Mouse (Mus musculus) embryo, embryonic 10.5 days (tissue): ENCODE results near the gene Tmem202.

Experiments used
- DNase-seq: peaks from one replicate; pipeline ENCODE4 v3.0.0-alpha.2; 2015; ENCODE audit warnings: low spot score

The Tmem202 gene

DNA sequence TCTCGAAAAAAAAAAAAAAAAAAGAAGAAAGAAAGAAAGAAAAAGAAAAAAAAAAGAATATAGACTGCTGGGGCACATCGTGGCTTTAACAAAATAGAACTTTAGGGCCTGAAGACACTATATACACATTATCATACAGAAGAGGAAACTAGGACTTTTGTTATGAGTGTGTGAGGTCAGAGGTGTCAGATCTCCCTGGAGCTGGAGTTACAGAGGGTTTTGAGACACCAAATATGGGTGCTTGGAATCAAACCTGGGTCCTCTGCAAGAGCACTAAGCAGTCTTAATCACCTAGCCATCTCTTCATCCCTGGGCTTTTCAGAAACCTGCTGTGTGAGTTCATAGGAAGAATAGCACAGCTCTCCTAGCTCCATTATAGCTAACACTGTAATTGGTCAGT is 6.2 kb downstream of the Tmem202 start:
- DNase-seq, result no peak

DNA sequence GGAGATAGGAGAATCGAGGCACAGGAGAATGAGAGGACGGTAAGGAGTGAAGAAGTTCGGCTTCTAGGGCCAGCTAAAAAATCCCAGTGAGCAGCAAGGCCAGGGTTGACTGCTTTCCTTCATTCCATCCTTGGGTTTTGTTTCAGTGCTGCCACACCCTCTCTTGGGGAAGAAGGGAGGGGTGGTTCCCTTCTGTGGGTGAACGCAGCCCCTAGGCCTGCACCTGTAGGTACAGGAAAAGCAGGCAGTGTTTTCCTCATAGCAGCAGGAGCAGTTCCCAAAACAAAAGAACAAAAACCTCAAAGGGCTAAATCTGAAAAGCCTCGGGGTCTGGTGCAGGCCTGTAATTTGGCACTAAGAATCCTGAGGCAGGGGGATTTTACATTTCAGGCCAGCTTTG is 8.0 kb downstream of the Tmem202 start:
- no peak for DNase-seq

DNA sequence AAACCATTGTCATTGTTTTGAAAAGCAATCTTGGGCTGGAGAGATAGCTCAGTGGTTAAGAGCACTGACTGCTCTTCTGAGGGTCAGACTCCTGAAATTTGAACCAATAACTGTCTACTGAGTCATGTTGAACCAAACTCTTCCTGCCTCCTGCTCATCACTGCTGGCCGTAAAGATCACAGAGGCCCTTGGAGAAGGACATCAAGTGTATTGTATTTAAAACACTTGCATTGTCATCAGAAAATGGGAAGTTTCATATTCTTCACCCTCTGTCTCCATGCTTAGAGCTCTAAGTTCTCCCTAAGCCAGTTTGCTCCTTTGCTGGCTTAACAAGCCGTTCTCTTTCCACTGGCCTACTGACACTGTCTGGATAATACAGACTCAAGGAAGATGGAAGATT is 11.4 kb downstream of the Tmem202 start:
- DNase-seq, result no peak

DNA sequence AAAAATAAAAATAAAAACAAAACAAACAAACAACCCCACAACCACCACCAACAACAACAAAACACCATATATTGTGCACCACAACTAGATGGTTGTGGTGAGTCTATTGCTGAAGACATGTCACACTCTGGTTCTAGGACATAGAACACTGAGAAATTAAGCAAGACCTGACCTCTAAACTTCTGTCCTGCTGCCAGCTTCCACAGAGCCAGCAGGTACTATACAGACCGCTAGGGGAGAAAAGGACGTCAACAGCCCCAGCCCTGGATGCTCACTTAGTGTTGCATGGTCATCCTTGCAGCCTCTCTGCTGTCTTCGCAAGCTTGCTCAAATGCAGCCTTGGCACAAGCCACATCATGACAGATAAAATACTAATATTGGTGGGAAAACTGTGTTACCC is 12.1 kb downstream of the Tmem202 start:
- DNase-seq, result no peak

DNA sequence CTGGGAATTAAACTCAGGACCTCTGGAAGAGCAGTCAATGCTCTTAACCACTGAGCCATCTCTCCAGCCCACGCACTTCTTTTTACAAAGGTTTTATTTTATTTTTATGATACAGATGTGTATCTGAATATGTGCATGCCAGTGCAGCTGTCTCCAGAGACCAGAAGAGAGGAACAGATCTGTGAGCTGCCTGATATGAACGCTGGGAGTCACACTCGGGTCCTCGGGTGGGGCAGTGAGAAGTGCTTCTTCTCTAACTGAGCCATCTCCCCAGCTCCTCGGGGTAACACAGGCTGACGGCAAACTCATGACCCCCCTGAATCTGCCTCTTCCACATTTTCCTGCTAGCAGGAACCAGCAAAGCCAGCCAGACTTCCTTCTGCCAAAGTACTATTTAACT is 12.9 kb downstream of the Tmem202 start:
- no peak for DNase-seq

DNA sequence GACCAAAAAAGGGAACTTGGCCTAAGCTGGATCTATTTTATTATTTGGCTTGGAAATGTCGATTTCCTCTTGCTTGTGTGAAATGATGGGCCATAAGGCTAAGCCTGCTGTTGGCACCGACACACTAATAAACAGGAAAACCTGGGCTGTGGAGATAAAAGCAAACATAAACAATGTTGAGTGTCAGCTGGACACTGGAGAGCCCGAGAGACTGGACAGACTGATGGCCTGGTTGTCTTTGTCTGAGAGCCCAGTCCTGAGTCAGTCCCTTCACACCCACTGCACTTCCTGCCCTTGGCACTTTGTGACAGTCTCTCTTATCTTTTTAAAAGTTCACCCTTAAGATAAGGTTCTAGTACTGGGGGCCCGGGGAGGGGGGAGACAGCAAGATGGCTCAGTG is 16.7 kb downstream of the Tmem202 start:
- no peak for DNase-seq

DNA sequence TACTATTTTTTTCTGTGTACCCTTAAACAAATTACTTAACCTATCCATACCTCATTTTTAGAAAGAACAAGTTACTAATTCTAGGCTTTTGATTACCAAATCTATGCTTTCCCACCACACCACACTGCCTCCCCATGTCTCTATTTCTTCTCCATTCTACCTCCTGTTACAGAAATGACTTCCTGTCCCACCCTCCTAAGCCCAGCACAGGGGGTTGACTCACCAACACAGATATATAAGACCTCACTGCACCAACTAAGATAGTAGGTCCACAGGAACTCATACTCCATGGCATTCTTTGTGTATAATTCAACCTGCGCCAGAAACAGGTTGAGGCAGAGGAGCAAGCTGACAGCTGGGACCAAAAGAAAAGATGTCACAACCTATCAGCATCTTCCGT is 20.3 kb downstream of the Tmem202 start:
- no peak for DNase-seq

DNA sequence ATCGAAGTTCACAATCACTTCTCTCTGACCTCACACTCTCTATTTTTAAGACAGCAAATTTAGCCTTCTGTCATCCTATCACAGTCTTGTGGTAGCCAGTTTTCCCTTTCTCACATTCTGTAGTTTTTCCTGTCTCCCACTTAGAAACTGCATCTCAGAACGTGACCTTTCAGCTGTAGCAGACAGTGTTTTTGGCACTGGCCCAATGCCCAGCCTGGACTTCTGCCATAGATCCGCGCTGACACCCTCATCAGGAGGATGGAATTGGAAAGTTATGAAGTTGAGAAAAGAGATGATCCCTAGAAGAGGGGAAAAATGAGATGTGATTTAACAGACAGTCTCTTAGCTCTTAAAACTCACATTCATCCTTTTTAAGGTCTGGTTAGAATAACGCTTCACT is 20.7 kb downstream of the Tmem202 start:
- DNase-seq, result no peak

DNA sequence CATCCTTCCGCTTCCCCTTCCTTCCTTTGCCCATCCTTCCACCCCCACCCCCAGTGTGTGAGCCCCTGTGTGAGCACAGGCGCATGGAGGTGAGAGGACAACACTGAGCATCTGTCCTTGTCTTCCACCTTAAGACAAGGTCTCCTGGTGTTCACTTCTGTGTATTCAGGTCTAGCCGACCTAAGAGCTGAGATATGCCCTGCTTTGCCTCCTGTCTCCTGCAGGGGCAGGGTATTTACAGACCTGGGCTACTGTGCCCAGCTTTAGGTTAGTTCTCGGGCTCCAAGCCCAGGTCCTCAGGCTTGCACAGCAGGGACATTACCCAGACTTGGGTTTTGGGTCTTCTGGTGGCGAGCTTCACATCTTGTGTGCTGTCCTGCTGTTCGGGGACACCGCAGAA is 22.5 kb downstream of the Tmem202 start:
- peak; percentile 28 for DNase-seq

DNA sequence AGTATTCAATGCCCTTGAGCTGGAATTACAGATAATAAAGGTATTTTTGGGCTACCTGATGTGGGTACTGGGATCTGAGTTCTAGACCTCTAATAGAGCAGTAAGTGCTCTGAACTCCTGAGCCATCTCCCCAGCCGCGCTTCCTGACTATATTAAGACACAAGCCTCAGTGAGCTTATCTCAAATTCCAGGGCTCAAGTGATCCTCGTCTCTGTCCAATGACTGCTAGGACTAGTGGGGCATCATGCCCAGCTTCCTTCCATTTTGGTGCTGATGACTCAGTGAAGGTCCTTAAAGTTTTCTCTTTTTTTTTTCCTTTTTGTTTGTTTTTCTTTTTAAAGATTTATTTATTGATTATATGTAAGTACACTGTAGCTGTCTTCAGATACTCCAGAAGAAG is 24.6 kb downstream of the Tmem202 start:
- no peak for DNase-seq

DNA sequence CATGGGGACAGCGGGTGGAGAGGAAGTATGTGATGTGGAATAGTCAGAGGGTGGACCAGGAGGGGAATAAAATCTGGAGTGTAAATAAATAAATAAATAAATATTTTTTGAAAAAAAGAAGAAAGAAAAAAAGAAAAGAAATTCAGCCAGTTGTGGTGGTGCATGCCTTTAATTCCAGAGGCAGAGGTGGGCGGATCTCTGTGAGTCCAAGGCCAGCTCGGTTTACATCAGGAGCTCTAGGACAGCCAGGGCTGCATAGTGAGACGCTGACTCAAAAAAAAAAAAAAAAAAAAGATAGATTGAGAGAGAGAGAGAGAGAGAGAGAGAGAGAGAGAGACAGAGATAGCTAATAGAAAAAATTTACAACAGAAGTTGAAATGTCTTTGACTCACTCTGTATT is 27.3 kb downstream of the Tmem202 start:
- no peak for DNase-seq

DNA sequence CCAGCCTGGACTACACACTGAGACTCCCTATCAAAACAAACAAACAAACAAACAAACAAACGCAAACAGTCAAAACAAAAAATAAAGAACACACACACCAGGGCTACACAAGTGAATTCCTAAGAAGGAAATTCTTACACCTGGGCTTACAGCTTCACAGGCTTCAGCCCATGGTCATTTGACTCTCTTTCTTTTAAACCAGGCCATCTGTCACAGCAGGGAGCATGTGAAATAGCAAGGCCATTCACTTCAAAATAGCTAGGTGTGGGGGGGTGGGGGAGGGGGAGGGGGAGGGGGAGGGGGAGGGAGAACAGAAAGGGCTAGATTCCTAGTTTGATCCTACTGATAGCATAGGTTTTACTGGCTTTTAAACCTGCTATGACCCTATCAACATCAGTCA is 31.5 kb downstream of the Tmem202 start:
- no peak for DNase-seq

DNA sequence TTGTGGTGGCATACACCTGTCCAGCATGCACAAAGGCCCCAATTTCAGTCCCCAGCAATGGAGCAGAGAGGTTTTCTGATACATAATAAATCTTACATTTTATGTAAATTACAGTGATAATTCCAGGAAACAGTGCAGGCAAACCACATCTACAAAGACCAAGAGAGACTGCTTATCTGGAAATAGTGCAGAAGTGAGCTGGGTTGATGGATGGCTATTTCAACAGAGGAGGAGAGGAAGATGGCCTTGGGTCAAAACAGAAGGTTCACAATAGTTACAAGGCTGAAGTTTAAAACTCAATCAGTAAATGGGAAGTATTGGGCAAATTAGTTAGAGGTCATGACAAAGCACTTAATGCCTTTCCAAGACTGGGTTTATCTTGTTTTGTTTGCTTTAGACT is 52.3 kb downstream of the Tmem202 start:
- DNase-seq, result peak; percentile 8

DNA sequence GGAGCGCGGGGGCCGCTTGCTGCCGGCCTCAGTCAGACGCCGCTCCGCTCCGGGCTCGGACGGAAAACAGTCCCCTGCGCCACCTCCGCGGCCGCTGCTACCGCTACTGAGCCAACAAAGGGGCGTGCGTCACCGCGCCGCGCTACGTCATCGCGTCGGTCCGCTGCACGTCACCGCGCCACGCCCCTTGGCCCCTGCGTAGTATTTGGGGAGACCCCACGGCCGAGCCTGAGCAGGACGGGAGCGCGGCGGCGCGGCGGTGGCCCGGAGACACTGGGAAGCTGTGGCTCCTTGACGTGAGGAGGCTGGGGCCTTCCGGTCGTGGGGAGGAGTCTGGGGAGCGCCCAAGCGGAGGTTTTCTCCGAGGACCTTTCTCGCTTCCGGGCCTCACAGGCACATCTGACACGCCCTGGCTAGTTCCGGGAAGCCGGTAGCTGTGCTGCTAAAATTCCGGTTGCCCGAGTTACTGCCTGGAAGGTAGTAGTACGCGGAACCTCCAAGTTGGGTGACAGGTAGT is 53.0 kb downstream of the Tmem202 start, which contains the start of gene Arih1:
Arih1 (minus strand) TSS at position 70 of the 517 bp plus-strand sequence.
- DNase-seq, result peak; percentile 98

DNA sequence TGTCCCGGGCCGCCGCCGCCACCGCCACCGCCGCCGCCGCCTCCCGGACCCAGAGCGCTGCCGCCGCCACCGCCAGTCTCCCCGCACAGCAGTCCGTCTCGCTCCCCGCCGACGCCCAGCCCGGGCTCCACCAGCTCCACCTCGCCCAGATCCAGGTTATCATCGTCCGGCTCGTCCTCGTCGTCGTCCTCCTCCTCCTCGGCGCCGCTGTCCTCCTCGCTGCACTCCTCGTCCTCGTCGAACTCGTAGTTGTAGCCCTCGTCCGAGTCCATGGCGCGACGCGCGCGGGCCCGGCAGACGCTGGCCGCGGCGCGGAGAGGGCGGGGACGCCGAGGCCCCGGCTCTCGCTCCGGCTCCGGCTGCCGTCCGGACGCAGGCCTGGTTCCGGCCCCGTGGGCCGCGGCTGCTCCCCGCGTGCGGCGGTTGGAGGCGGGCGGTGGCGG is 53.5 kb downstream of the Tmem202 start:
- peak; percentile 63 for DNase-seq

DNA sequence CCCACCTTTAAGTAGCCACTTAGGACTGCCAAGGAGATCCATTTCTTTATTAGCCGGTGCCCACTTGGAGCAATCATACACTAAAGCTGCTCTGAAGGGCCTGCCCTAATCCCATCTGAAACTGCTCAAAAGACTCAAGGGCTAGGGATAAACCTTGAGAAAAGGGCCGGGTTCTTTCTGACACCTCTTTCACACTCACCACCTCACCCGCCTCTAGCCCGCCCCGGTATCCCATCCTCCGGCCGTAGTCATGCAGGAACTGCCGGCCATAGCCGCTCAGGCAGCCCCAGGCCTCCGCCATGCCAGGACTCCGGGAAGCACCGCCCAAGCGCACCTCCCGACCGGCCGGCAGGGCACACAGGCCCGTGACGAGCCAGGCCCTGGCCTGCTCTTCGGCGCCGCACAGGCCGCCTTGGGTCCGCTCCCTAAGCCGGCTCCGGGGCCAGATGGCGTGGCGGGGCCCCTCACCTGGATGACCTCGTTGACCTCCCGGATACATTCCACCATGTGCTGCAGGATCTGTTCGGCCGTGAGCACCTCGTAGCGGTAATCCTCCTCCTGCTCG is 54.1 kb downstream of the Tmem202 start:
- peak; percentile 58 for DNase-seq

DNA sequence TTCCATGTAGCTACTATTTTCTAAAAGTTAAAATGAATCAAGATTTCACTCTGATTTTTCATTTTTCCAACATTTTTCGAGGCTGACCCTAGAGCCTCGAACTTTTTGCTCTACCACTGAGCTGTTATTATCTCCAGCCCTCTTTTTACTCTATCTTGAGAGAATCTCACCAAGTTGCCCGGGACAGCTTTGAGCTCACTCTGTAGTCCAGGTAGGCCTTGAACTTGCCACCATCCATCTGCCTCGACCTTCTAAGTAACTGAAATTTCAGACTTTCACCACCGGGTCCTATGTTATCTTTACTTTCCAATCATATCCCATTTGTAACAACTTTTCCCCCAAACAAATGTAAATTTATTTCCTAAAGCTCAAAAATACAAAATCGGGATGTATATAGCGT is 54.9 kb downstream of the Tmem202 start:
- DNase-seq, result peak; percentile 22

DNA sequence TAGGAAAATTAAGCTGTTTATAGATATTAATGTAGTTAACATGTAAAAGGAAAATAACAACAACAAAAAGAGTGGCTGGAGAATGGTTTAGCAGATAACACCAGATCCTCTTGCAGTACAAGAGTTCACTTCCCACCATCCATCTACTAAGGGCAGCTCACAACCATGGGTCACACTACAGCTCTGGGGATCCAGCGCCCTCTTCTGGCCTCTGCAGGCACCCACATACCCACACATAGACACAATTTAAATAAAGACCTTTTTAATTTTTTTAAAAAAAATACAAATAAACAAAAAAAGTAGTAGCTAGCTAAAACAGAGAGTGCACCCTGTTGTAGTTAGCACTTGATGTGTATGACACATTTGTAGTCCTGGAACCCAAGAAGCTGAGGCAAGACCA is 57.2 kb downstream of the Tmem202 start:
- DNase-seq, result peak; percentile 28

DNA sequence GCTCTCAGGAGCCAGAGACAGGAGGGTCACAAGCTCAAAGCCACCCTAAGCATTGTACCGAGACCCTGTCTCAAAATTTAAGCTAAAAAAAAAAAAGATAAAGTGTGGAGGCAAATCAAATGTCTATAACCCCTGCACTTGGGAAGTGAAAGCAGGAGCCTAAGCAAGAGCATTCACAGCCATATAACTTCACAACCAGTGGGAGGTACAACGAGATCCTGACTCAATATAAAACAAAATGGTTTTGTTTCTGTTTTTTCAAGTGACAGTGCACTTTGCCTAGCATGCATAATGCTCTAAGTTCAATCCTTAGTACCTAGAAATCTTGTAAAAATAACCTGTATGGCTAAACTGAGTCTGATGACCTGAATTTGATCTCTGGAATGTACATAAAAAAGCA is 63.0 kb downstream of the Tmem202 start:
- no peak for DNase-seq

DNA sequence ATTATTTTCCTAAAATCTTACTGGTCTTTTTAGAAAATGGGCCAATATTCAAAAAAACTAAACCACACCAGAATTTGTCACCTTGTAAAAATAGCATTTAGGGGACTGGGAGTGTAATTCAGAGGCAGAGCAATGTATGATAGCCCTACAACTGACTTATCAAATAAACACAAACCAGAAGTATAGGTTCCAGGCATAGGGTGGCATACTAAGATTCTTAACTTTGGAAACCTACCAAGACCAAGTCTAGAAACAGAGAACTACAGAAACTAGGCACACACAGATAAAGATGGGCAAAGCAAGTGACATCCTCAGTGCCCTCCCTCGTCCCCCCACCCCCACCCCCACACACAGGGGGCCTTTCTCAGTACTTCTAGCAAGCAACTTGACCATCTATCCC is 64.8 kb downstream of the Tmem202 start:
- no peak for DNase-seq

DNA sequence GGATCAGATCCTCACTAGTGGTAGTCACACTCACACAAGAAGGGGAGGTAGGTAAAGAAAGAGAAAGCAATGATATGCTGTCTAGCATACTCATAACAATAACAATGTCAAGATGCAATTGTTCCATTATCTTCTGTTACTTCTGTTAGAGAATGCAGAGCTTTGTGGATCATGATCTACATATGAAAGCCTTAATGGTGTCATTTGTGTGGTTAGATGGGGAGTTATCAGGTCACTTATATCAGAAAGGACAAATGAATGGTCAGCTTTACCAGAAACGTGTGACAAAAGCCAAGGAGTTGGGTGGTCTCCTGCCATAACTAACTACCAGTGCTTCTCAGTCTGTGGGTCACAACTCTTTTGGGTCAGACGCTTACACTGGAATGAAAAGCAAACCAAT is 66.5 kb downstream of the Tmem202 start:
- no peak for DNase-seq

DNA sequence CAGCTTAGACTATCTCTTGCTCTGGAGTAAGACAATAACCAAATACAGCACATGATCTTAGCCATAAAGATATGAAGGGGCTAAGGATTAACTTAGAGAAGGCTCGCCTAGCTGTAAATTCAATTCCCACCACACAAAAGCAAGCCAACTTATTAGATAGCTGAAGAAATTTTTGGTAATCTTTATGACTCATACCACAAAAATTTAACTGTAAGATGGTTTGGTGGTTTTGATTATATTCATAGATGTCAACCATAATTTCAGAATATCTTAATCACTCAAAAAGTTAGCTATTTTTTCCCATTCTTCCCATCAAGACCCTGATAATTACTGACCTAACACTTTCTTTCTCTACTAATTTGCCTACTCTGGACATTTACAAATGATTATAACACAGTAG is 70.2 kb downstream of the Tmem202 start:
- DNase-seq, result no peak
